Mouse (Mus musculus) midbrain, postnatal 0 days (tissue): ENCODE measurements around the gene Kndc1. TPM values are rescaled to one million over a fixed set of nuclear protein-coding genes. Genes with fewer than 3 reads are reported as not detected.

Experiments used
- ATAC-seq: fragments of 200-750 bp; cut with Nextera tagmentation; 2 replicates; pipeline ENCODE4 v1.8.0; 2017; ENCODE audit warnings: moderate number of reproducible peaks, mild to moderate bottlenecking, moderate TSS enrichment, moderate library complexity; ENCODE audit not compliant: low FRiP score
- DNase-seq: peaks from one replicate; pipeline ENCODE4 v3.0.0-alpha.2; 2015; ENCODE audit warnings: low spot score
- H3K27ac ChIP-seq: fragments of 300-500 bp; sonication (generic); 2 replicates; pipeline ENCODE4 v1.5.1; 2014; ENCODE audit warnings: low read depth, mild to moderate bottlenecking, low read length, mixed read lengths
- H3K27me3 ChIP-seq: fragments of 300-500 bp; sonication (generic); 2 replicates; pipeline ENCODE4 v1.6.1; 2014; ENCODE audit warnings: low read length, control low read depth, mixed read lengths; ENCODE audit not compliant: insufficient read depth
- H3K36me3 ChIP-seq: fragments of 300-500 bp; sonication (generic); 2 replicates; pipeline ENCODE4 v1.6.1; 2014; ENCODE audit warnings: low read length, control low read depth, mixed read lengths; ENCODE audit not compliant: insufficient read depth
- H3K4me1 ChIP-seq: fragments of 300-500 bp; sonication (generic); 2 replicates; pipeline ENCODE4 v1.6.1; 2014; ENCODE audit warnings: mild to moderate bottlenecking, control low read depth, antibody characterized with exemption, low read length, mixed read lengths; ENCODE audit not compliant: insufficient read depth
- H3K4me2 ChIP-seq: fragments of 300-500 bp; sonication (generic); 2 replicates; pipeline ENCODE4 v1.6.1; 2014; ENCODE audit warnings: low read depth, mild to moderate bottlenecking, low read length, mixed read lengths; ENCODE audit not compliant: poor library complexity, severe bottlenecking
- H3K4me3 ChIP-seq: fragments of 300-500 bp; sonication (generic); 2 replicates; pipeline ENCODE4 v1.5.1; 2014; ENCODE audit warnings: low read depth, mild to moderate bottlenecking, low read length, moderate library complexity
- H3K9ac ChIP-seq: fragments of 300-500 bp; sonication (generic); replicated peaks from 2 replicates; pipeline ENCODE4 v1.6.1; 2014; ENCODE audit warnings: mild to moderate bottlenecking, low read length, moderate library complexity, mixed read lengths; ENCODE audit not compliant: poor library complexity, severe bottlenecking
- H3K9me3 ChIP-seq: fragments of 300-500 bp; sonication (generic); 2 replicates; pipeline ENCODE4 v1.6.1; 2016; ENCODE audit warnings: low read length, control low read depth
- CTCF ChIP-seq: IDR thresholded peaks from 2 replicates; pipeline ENCODE4 v1.5.1; 2016; ENCODE audit warnings: antibody characterized with exemption, mild to moderate bottlenecking
- WGBS: fragments of 180-500 bp; shearing (Covaris S2); extraction: QIAGEN DNeasy Blood & Tissue Kit; methylation state at CpG from one replicate; pipeline ENCODE4 v1.1.7; 2014; 5-methylcytosine and 5-hydroxymethylcytosine counted together
- polyA plus RNA-seq: library from polyadenylated mRNA; unstranded; fragments of >200 nt; fragmentation: Nextera tagmentation; extraction: Ambion mirVana; gene quantifications from 2 replicates; pipeline ENCODE4 v1.2.1, GENCODE M21; 2015
- total RNA-seq: library from RNA; depleted of rRNA; stranded (reverse); fragments of >200 nt; gene quantifications from 2 replicates; pipeline ENCODE4 v1.2.3, GENCODE M21; 2014

The Kndc1 gene
- total and polyA plus RNA-seq, 2 experiments from 2014 or later = 22.4 to 71.5 TPM

- H3K4me3 ChIP-seq = no peak overlapping the region
- no peak overlapping the region for H3K9ac ChIP-seq
- H3K27ac ChIP-seq = no peak overlapping the region
- H3K36me3 ChIP-seq = no peaks in the 10 kb centered on the region
- H3K27me3 ChIP-seq = no peaks in the 10 kb centered on the region
- H3K9me3 ChIP-seq = no peaks in the 10 kb centered on the region
- no peaks in the 10 kb centered on the region for H3K4me1 ChIP-seq
- TF ChIP-seq CTCF = no peak
- no peak for ATAC-seq
- no peak overlapping the region for H3K4me2 ChIP-seq
- DNase-seq = no peak
- 82% methylated on average over 3 of the region's 3 CpGs for WGBS
Observed at GRCm38 (mm10) chr7:139956658-139957057, 62.2 kb downstream of the Kndc1 start.

DNA sequence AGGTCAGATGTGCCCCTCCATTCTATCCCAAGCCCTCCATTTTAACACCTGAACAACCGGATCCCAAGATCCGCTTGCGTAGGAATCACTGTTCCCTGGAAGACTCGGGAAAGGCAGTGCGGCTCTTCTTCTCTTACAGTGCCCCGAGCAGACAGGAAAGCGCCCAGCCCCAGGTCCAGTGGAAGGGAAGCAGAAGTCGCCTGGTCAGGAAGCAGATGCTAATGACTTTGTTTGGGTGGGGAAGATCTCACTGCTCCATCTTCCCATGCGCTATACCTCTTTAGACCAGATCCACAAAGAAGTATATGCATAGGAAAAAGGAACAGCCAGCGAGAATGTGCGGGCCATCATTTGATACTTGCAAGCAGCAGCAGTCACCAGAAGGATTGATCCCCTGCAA lies 62.9 kb downstream of the Kndc1 start:
- WGBS = 62% methylated on average over 11 of the region's 11 CpGs
- DNase-seq (no peak), ATAC-seq (no peak)
- Histone ChIP-seq H3K27me3 (no peaks in the 10 kb centered on the region), H3K36me3 (no peaks in the 10 kb centered on the region), H3K4me2 (no peak overlapping the region), H3K4me1 (no peaks in the 10 kb centered on the region), H3K27ac (no peak overlapping the region), H3K9ac (no peak overlapping the region), H3K9me3 (no peaks in the 10 kb centered on the region), H3K4me3 (no peak overlapping the region)
- TF ChIP-seq CTCF = no peak

DNA sequence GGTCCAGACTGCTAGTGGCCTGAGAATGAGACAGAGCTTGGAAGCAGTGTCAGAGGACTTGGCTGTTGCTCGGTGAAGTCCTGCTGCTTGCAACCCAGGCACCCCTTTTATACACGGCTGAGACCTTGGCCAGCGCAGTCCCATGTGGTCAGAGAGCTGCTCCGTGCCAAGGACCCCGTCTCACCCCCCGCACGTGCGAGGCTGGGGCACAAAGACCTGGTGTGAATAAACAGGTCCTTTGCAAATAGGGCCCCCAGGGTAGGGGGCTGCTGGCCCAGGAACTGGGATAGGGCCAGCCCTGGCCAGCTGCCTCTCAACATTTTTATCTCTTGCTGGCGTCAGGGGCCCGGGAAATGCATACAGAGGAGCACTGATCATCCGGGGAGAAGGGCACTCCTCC lies 63.5 kb downstream of the Kndc1 start:
- Histone ChIP-seq H3K27me3 (no peaks in the 10 kb centered on the region), H3K4me3 (no peak overlapping the region), H3K36me3 (no peaks in the 10 kb centered on the region), H3K4me1 (no peaks in the 10 kb centered on the region), H3K9ac (no peak overlapping the region), H3K27ac (no peak overlapping the region), H3K4me2 (no peak overlapping the region), H3K9me3 (no peaks in the 10 kb centered on the region)
- peak; percentile 19 for DNase-seq
- TF ChIP-seq CTCF = no peak
- 29% methylated on average over 11 of the region's 11 CpGs for WGBS
- ATAC-seq = 0 out of 2 replicates have a peak, but pooled peaks have one; percentile 57

- ATAC-seq = no peak
- WGBS = 86% methylated on average over 10 of the region's 10 CpGs
Observed at GRCm38 (mm10) chr7:139961141-139961540, 66.6 kb downstream of the Kndc1 start.

DNA sequence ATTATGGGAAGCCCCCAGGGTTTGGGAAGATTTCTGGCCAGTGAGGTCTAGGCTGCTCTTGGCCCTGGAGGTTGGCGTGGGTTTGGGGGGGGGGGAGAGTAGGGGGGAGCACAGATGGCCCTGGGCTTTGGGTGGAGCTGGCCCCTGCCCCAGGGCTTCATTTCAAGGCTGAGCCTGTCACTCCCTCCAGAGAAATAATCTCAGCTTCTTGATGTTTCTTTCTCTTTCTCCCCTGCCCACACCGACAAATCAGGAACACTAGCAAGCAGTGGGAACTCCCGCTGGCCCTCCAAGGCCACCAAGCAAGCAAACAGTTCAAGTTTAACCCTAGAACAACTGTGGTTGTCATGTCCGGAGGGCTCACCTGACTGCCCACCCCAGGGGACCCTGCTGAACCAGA lies 69.3 kb downstream of the Kndc1 start:
- WGBS = 61% methylated on average over 4 of the region's 4 CpGs
- Histone ChIP-seq H3K27me3 (0 out of 2 replicates have a peak, but pooled peaks cover 3% of the 10 kb centered on the region), H3K4me2 (no peak overlapping the region), H3K4me1 (no peaks in the 10 kb centered on the region), H3K36me3 (no peaks in the 10 kb centered on the region), H3K4me3 (no peak overlapping the region), H3K27ac (no peak overlapping the region), H3K9ac (no peak overlapping the region), H3K9me3 (no peaks in the 10 kb centered on the region)
- no peak for DNase-seq
- no peak for ATAC-seq
- TF ChIP-seq CTCF = no peak

More at GRCm38 (mm10) chr7:139961141-139961540, 66.6 kb downstream of the Kndc1 start:
- H3K27ac ChIP-seq = no peak overlapping the region
- no peaks in the 10 kb centered on the region for H3K36me3 ChIP-seq
- H3K9me3 ChIP-seq = no peaks in the 10 kb centered on the region
- DNase-seq = no peak
- no peak overlapping the region for H3K4me2 ChIP-seq
- no peaks in the 10 kb centered on the region for H3K4me1 ChIP-seq
- TF ChIP-seq CTCF = no peak
- no peak overlapping the region for H3K9ac ChIP-seq
- no peak overlapping the region for H3K4me3 ChIP-seq
- no peaks in the 10 kb centered on the region for H3K27me3 ChIP-seq

DNA sequence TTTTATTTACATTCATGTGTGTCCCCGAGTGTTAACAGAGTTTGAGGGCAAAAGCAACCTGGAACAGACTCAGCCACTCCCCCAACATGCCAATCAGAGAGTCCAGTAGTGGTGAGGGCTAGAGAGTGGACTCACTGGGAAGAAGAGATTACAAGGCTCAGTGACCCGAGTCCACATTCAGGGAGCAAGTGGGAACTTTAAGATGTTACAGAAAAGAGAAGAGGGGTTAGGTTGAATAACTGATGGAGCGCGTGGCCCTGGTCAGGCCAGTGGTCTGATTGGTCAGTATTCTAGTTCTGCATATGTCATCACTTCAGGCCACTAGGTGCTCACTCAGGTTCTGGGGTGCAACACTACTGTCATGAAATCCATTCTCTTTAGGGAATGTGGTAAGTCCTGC lies 72.7 kb downstream of the Kndc1 start:
- no peak overlapping the region for H3K27ac ChIP-seq
- DNase-seq (no peak), ATAC-seq (no peak)
- no peaks in the 10 kb centered on the region for H3K4me1 ChIP-seq
- no peak for TF ChIP-seq CTCF
- H3K9ac ChIP-seq = no peak overlapping the region
- 8% methylated on average over 4 of the region's 4 CpGs for WGBS
- no peaks in the 10 kb centered on the region for H3K36me3 ChIP-seq
- no peaks in the 10 kb centered on the region for H3K9me3 ChIP-seq
- no peak overlapping the region for H3K4me3 ChIP-seq
- H3K27me3 ChIP-seq = 0 out of 2 replicates have a peak, but pooled peaks cover 3% of the 10 kb centered on the region
- no peak overlapping the region for H3K4me2 ChIP-seq
